Mouse (Mus musculus) bone marrow, adult 2 months (tissue): ENCODE data around the gene Ddr1.

Experiments used
- CTCF ChIP-seq: fragments of 200-500 bp; IDR thresholded peaks from 2 replicates; pipeline ENCODE4 v1.5.1; 2011; ENCODE audit warnings: low read length, control low read depth; ENCODE audit not compliant: control insufficient read depth, insufficient read depth
- POLR2A ChIP-seq: fragments of 200-500 bp; IDR thresholded peaks from 2 replicates; pipeline ENCODE4 v1.6.1; 2011; ENCODE audit warnings: low read depth, mild to moderate bottlenecking, control low read depth, low read length, borderline replicate concordance; ENCODE audit not compliant: control insufficient read depth

DNA sequence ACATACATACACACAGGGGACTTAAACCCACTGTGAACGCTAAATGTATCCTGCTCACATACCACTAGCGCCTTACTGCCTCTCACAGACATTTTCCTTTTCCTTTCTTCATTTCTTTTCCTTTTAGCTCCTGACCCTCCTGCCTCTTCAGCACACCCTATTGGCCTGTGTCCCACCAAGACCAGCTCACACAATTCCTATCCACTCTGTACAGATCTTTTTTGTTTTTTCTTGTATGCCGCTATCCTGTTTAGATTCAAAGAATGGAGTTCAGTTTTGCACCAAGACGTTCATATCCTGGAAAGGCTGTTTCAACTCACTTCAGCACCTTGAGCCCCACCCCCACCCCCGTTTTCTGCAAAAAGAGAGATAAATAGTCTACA, 5.9 kb downstream of the Ddr1 start:
- TF ChIP-seq POLR2A (no peak), CTCF (no peak)
